Mouse (Mus musculus): ENCODE results near the gene Col6a4.

DNA sequence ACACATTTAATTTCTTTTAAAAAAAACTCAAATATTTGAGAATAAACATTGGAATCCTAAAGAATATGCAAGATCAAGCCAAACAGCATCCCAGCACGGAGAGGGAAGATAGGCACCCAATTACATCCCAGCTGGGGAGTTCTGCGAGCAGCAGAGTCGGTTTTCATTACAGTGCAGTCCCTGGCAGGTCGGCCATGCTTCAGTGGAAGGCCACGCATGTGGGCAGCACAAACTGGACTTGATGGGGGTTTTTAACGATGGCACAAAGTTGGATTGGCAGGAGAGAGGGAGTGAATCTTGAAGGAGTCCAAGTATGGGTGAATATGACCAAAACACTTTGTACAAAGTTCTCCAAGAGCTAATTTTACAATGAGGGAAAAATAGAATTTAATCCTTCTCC is 106.5 kb downstream of the Col6a4 start:
- TF ChIP-seq CTCF (IDR thresholded peaks at IDR 0.05; ENCODE audit: low read depth) (no peak), EP300 (optimal IDR thresholded peaks at IDR 0.05) (no peak)

Data from stomach, postnatal 0 days (tissue).